Comparison of ENCODE assay signal across 1 mouse cellular context in the genomic region with DNA sequence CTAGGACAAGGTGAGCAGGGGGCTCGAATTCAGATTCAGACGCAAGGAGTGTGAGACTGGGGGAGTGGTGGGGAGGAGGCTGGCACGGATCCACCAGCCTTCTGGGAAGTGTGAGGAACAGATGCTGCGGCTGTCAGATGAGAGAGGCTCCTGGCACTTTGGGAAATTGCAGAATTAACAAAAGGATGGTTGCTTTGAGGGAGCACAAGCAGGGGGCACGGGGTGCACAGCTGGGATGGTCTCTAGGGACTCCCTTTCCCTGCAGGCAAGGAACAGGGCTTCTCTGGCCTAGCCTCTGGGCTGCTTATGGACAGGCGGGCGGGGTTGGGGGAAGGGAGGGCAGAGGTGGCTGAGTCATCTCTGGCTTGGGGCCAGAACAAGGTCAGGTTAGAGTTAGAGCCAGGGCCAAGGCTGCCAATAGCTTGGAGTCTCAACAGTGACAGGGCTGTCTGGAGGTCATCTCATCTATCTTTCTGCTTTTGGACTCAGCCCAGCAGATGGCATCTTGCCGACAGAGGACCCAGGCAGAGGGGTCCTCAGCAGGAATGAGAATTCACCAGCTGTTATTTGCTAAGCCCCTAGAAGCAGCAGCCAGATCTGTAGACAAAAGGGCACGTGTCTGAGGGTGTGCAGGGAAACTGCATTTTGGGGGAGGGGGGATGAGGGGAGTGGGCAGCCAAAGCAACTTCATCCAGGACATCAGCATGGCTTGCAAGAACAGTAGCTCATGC.
TF ChIP-seq lines count a peak whose summit lies in the region.

No protein-coding gene starts in this region.

TF ChIP-seq in MEL, 35 proteins besides CTCF, POLR2A, EP300 and RAD21 (continued from another document):
- no peak for TF ChIP-seq ETS1 (IDR thresholded peaks at IDR 0.05; ENCODE audit: low read depth, low read length)
- no peak for TF ChIP-seq USF2 (IDR thresholded peaks at IDR 0.05; ENCODE audit: borderline replicate concordance in 1 of 2, insufficient read depth in 1 of 2, low read depth in 1 of 2, low read length in 2 of 2)
- TF ChIP-seq POLR2AphosphoS5 (IDR thresholded peaks at IDR 0.05; ENCODE audit: borderline replicate concordance, low read depth, low read length): no peak
